Mouse (Mus musculus): ENCODE data around the gene Osbpl7. TPM values are rescaled to one million over a fixed set of nuclear protein-coding genes. Genes with fewer than 3 reads are reported as not detected.
A peak's percentile ranks its signal among the peaks of the same experiment; 100 is the strongest.

Osbpl7 gene
- polyA plus RNA-seq, 1 experiment from 2014 or later, result 8.7 TPM

DNA sequence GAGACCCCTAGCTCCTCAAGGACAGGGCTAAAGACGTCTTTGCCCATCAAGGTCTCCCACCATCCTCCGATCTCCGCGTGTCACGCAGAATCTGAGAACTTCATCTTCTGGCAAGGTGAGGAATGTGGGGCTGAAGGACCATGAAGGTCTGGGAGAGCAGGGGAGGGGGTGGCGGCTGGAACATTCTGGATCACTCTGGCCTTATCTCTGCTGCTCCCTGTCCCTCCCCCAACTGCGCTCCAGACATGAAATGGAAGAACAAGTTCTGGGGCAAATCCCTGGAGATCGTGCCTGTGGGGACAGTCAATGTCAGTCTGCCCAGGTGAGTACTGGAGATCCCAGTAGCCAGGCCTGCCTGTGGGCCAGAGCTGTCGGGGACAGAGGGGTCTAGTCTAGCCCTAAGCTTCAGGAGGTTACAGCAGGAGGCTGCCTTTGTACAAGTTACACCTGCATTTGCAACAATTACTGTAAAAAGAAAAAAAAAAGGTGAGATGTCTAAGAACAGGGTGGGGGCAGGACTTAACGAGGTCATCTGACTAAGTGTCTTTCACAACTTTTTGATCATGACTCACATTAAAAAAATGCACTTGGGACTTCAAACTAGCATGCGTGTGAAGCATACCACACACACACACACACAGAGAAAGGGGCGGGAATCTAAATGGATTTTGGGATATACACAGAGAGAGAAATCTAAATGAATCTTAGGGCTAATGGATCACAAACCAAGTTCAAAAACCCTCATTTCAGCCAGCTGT lies 15.3 kb downstream of the Osbpl7 start:
- Histone ChIP-seq H3K4me3 (replicated peaks) (no peak overlapping the region), H3K27me3 (no peaks in the 10 kb centered on the region), H3K4me1 (replicated peaks) (no peaks in the 10 kb centered on the region), H3K9ac (replicated peaks) (no peak overlapping the region), H3K9me3 (no peaks in the 10 kb centered on the region), H3K36me3 (peaks cover 43% of the 10 kb centered on the region), H3K4me2 (no peak overlapping the region), H3K27ac (no peak overlapping the region)
- 82% methylated on average over 12 of the region's 12 CpGs for WGBS
- ATAC-seq (ENCODE audit: insufficient number of reproducible peaks, insufficient read depth, low FRiP score, low TSS enrichment, low read depth), result no peak

DNA sequence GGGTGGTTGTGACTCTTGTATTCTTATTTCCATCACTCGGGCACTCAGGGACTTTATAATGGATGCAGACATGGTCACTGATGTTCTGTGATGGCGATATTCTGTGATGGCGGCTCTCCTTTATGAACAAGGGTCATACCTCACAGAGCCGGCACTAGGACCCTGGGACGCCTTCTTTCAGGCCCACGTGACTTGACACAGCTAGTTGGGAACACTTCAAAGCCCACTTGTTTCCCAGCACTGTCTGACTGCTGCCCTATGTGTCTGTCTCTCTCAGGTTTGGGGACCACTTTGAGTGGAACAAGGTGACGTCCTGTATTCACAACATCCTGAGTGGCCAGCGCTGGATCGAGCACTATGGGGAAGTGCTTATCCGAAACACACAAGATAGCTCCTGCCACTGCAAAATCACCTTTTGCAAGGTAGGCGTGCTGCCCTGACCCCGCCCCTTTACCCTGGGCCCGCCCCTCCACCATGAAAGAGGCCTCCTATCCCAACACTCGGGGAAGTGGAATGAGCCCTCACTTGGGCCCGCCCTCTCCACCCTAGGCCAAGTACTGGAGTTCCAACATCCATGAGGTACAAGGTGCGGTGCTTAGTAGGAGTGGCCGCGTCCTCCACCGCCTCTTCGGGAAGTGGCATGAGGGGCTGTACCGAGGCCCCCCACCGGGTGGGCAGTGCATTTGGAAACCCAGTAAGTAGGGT lies 16.4 kb downstream of the Osbpl7 start:
- Histone ChIP-seq H3K27me3 (no peaks in the 10 kb centered on the region), H3K9me3 (no peaks in the 10 kb centered on the region), H3K4me1 (replicated peaks) (no peaks in the 10 kb centered on the region), H3K27ac (no peak overlapping the region), H3K9ac (replicated peaks) (no peak overlapping the region), H3K4me2 (no peak overlapping the region), H3K36me3 (peaks cover 33% of the 10 kb centered on the region), H3K4me3 (replicated peaks) (no peak overlapping the region)
- no peak for ATAC-seq (ENCODE audit: insufficient number of reproducible peaks, insufficient read depth, low FRiP score, low TSS enrichment, low read depth)
- WGBS, result 42% methylated on average over 22 of the region's 22 CpGs

DNA sequence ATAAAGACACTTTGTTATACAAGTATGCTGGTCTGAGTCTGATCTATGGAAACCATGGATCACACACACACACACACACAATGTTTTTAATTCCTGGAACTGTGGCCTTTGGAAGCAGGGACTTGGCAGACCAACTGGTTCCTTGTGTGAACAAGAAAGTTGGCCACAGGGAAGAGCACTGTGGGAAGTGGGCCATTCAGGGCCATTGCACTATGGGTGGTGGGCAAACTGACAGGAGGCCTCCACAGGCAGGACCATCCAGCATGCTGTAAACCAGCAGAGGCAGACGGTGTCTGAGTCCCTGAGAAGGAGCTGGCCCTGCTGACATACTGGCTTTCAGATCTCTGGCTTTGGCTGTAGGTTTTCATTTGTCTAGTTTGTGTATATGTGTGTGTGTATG lies 18.9 kb downstream of the Osbpl7 start:
- Histone ChIP-seq H3K9ac (replicated peaks) (no peak overlapping the region), H3K27ac (no peak overlapping the region), H3K27me3 (no peaks in the 10 kb centered on the region), H3K4me2 (no peak overlapping the region), H3K36me3 (peaks cover 30% of the 10 kb centered on the region), H3K4me1 (replicated peaks) (no peaks in the 10 kb centered on the region), H3K9me3 (no peaks in the 10 kb centered on the region), H3K4me3 (replicated peaks) (no peak overlapping the region)
- ATAC-seq (ENCODE audit: insufficient number of reproducible peaks, insufficient read depth, low FRiP score, low TSS enrichment, low read depth), result no peak
- WGBS, result 60% methylated on average over 1 of the region's 1 CpGs

DNA sequence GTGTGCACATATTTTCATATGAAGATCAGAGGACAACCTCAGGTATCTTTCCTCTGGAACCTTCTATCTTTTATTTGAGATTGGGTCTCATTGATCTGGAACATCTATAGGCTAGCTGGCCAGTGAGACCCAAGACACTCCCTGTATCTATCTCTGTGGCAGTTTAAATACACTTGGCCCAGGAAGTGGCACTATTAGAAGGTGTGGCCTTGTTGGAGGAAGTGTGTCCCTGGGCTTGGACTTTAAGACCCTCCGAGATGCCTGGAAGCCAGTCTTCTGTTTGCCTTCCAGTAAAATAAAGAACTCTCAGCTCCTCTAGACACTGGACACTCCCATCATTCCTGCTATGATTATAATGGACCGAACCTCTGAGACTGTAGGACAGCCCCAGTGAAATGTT lies 19.3 kb downstream of the Osbpl7 start:
- peaks cover 29% of the 10 kb centered on the region for H3K36me3 ChIP-seq
- WGBS, result 87% methylated on average over 2 of the region's 2 CpGs
- no peak overlapping the region for H3K4me2 ChIP-seq
- ATAC-seq (ENCODE audit: insufficient number of reproducible peaks, insufficient read depth, low FRiP score, low TSS enrichment, low read depth), result no peak
- H3K4me3 ChIP-seq (replicated peaks), result no peak overlapping the region
- no peak overlapping the region for H3K9ac ChIP-seq (replicated peaks)
- no peaks in the 10 kb centered on the region for H3K9me3 ChIP-seq
- no peaks in the 10 kb centered on the region for H3K4me1 ChIP-seq (replicated peaks)
- H3K27me3 ChIP-seq, result no peaks in the 10 kb centered on the region
- H3K27ac ChIP-seq, result no peak overlapping the region

DNA sequence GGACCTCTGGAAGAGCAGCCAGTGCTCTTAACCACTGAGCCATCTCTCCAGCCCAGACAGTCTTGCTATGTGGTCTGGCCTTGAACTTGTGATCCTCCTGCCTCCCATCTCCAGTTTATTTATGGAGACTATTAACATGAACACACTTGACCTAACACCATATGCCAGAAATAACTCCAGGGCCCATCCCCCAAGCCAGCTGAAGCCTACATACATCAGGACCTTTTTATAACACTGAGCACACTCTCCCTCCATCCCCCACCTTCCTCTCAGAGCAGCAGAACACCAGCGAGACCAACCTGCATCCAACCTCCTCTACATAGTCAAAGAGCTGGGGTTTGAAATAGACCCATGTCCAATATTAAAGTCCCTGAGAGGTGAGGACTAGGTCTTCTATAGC lies 20.7 kb downstream of the Osbpl7 start:
- ATAC-seq (ENCODE audit: insufficient number of reproducible peaks, insufficient read depth, low FRiP score, low TSS enrichment, low read depth), result no peak
- Histone ChIP-seq H3K9ac (replicated peaks) (no peak overlapping the region), H3K27me3 (no peaks in the 10 kb centered on the region), H3K27ac (no peak overlapping the region), H3K4me1 (replicated peaks) (no peaks in the 10 kb centered on the region), H3K4me2 (no peak overlapping the region), H3K36me3 (peaks cover 20% of the 10 kb centered on the region), H3K9me3 (no peaks in the 10 kb centered on the region), H3K4me3 (replicated peaks) (no peak overlapping the region)
- 69% methylated on average over 1 of the region's 1 CpGs for WGBS

DNA sequence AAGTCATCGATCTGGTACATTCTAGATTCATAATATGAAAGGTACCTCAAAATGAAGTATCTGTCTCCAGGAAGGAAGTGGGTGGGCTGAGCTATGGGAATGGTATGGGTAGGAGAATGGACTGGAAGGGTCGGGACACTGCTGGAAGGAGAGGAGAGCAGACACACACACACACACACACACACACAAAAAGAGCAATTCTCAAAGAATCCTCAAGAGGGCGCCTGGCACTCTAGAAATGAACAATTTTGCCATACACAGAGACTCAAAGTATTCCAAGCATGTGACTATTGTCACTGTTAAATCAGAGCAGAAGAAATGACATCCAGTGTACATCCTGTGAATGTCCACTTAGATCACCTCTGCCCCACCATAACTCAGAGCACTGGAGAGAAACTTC lies 22.1 kb downstream of the Osbpl7 start:
- H3K27me3 ChIP-seq, result no peaks in the 10 kb centered on the region
- no peak overlapping the region for H3K4me3 ChIP-seq (replicated peaks)
- no peak overlapping the region for H3K4me2 ChIP-seq
- ATAC-seq (ENCODE audit: insufficient number of reproducible peaks, insufficient read depth, low FRiP score, low TSS enrichment, low read depth), result no peak; the same call in 1 of the 2 replicates
- no peaks in the 10 kb centered on the region for H3K9me3 ChIP-seq
- no peak overlapping the region for H3K9ac ChIP-seq (replicated peaks)
- peaks cover 10% of the 10 kb centered on the region for H3K36me3 ChIP-seq
- no peak overlapping the region for H3K27ac ChIP-seq
- 31% methylated on average over 3 of the region's 3 CpGs for WGBS
- no peaks in the 10 kb centered on the region for H3K4me1 ChIP-seq (replicated peaks)

DNA sequence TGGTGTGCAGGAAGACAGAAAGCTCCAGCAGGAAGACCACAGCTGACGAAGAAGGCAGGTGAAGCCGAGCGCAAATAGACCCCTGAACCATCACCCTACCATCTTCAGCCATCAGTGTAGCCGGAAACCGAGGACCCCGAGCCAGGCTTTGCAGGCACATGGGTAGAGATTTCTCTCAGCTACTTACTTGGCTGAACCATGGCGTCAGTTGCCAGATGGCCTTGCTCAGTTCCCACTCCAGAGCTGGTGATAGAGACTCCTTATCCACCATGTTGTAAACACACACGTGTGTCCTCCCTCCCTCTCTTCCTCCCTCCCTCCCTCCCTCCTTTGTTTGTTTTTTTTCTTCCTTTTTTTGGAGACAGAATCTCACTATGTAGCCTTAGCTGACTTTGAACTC lies 23.8 kb downstream of the Osbpl7 start:
- Histone ChIP-seq H3K36me3 (no peaks in the 10 kb centered on the region), H3K4me2 (no peak overlapping the region), H3K27me3 (no peaks in the 10 kb centered on the region), H3K4me1 (replicated peaks) (no peaks in the 10 kb centered on the region), H3K9ac (replicated peaks) (no peak overlapping the region), H3K4me3 (replicated peaks) (no peak overlapping the region), H3K27ac (no peak overlapping the region), H3K9me3 (no peaks in the 10 kb centered on the region)
- ATAC-seq (ENCODE audit: insufficient number of reproducible peaks, insufficient read depth, low FRiP score, low TSS enrichment, low read depth), result no peak
- 70% methylated on average over 8 of the region's 8 CpGs for WGBS

DNA sequence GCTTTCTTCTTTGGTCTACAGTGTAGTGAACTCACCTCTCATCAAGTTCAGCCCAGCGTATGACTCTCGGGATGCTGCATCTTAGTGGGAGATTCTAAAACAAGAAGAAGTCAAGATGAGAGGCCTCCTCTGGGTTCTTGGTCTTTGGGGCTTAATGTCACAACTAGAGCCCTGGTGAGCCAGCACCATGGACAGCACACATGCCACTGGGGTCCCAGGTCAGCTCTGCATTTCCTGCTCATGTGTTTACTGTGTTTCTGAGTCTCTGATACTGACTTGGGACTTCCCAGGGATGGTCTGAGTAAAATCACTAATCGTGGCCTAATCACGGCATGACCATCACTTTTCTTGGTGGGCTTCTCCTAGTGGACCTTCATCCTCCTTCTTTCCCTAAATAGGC lies 28.3 kb downstream of the Osbpl7 start:
- H3K36me3 ChIP-seq, result no peaks in the 10 kb centered on the region
- H3K27me3 ChIP-seq, result peaks cover 4% of the 10 kb centered on the region; the same call in 1 of the 2 replicates
- 56% methylated on average over 4 of the region's 4 CpGs for WGBS
- no peak overlapping the region for H3K4me3 ChIP-seq (replicated peaks)
- H3K4me1 ChIP-seq (replicated peaks), result peaks cover 6% of the 10 kb centered on the region
- ATAC-seq (ENCODE audit: insufficient number of reproducible peaks, insufficient read depth, low FRiP score, low TSS enrichment, low read depth), result no peak
- H3K9ac ChIP-seq (replicated peaks), result no peak overlapping the region
- H3K27ac ChIP-seq, result no peak overlapping the region
- no peak overlapping the region for H3K4me2 ChIP-seq
- no peaks in the 10 kb centered on the region for H3K9me3 ChIP-seq

DNA sequence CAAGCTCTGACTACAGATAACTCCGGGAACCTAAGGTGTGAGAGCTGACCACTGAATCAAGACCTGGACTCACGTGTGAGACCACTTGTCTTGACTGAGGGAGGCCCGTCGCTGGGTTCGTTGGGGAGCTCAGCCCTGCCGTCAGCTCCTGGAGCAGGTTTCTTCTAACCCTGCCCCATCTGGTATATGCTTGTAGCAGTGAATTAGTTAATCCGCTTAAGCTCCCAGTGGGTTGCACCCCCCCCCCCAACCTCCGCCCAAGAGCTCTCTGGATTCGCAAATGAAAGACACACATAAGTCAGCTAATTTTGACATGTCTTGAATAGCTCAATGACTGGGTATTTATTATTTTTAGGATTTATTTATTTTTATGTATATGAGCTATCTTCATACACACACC lies 29.9 kb downstream of the Osbpl7 start:
- Histone ChIP-seq H3K27ac (no peak overlapping the region), H3K9ac (replicated peaks) (no peak overlapping the region), H3K9me3 (no peaks in the 10 kb centered on the region), H3K4me3 (replicated peaks) (no peak overlapping the region), H3K36me3 (no peaks in the 10 kb centered on the region), H3K4me1 (replicated peaks) (peaks cover 11% of the 10 kb centered on the region), H3K27me3 (peaks cover 17% of the 10 kb centered on the region; the same call in 1 of the 2 replicates), H3K4me2 (no peak overlapping the region)
- no peak for ATAC-seq (ENCODE audit: insufficient number of reproducible peaks, insufficient read depth, low FRiP score, low TSS enrichment, low read depth)
- 37% methylated on average over 9 of the region's 9 CpGs for WGBS

DNA sequence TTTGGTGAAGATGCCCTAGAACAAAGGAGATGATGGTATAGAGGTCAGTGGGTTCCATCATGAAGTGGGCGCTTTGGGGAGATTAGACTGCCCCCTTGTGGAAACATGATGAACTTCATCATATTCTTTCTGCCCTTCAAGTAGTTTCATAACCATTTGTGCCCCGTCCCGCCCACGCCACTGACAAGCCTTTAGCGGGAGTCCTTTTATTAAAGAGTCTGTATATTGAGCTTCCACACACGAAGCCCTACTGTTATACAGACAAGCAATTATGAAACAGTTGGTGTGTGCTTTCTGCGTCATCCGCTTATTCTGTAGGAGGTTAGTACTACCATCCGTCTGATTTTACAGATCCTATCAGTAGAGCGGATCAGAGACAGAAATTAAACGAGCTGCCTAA lies 32.5 kb downstream of the Osbpl7 start:
- Histone ChIP-seq H3K9ac (replicated peaks) (no peak overlapping the region), H3K36me3 (no peaks in the 10 kb centered on the region), H3K4me3 (replicated peaks) (no peak overlapping the region), H3K9me3 (no peaks in the 10 kb centered on the region), H3K27me3 (peaks cover 17% of the 10 kb centered on the region; the same call in 1 of the 2 replicates), H3K4me1 (replicated peaks) (peaks cover 11% of the 10 kb centered on the region), H3K27ac (no peak overlapping the region), H3K4me2 (0 out of 2 replicates have a peak overlapping the region, but pooled peaks have one; percentile 41)
- WGBS, result 39% methylated on average over 11 of the region's 11 CpGs
- ATAC-seq (ENCODE audit: insufficient number of reproducible peaks, insufficient read depth, low FRiP score, low TSS enrichment, low read depth), result no peak

DNA sequence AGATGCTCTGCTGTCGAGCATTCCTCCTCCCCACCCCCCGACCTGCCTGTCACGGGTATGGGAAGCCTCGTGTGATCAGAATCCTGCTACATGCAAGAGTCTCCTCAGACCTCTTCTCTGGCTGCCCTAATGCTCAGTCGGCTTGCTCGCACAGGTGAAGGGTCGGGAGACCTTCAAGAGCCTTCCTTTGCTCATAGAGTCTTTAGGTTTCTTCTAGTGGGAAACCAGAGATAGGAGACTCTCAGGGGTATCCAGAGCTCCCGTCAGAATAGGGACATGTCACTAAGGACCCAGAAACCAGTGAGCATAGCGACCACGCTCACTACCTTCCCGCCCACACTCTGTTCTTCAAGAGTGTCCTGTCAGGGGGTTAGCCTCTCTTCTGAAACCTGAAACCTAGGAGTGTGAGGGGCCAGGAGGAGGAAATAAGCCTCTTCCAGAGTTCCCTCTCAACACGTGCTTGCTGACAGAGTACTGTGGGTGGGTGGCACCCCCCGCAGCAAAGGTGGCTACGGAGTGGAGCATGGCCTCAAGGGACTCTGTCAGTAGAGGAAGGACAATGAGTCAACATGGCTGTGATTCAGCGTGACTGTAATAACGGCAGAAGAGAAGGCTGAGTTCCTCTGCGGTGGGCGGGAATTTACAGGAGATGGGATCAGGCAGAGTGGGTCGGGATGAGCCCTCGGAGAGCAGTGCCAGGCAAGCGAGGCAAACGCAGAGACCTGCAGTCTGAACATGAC lies 33.1 kb downstream of the Osbpl7 start:
- peak overlapping the region; percentile 13; the same call in 1 of the 2 replicates for H3K9ac ChIP-seq (replicated peaks)
- peak overlapping the region; percentile 41 for H3K4me2 ChIP-seq
- H3K9me3 ChIP-seq, result peaks cover 2% of the 10 kb centered on the region; the same call in 1 of the 2 replicates
- peaks cover 11% of the 10 kb centered on the region for H3K4me1 ChIP-seq (replicated peaks)
- ATAC-seq (ENCODE audit: insufficient number of reproducible peaks, insufficient read depth, low FRiP score, low TSS enrichment, low read depth), result no peak
- no peak overlapping the region for H3K4me3 ChIP-seq (replicated peaks)
- H3K27ac ChIP-seq, result no peak overlapping the region
- H3K36me3 ChIP-seq, result no peaks in the 10 kb centered on the region
- 20% methylated on average over 22 of the region's 22 CpGs for WGBS
- peaks cover 17% of the 10 kb centered on the region; the same call in 1 of the 2 replicates for H3K27me3 ChIP-seq

Measured in limb, embryonic 12.5 days (tissue).